Mouse (Mus musculus): ENCODE data around the gene Shc4.

Gene Shc4

DNA sequence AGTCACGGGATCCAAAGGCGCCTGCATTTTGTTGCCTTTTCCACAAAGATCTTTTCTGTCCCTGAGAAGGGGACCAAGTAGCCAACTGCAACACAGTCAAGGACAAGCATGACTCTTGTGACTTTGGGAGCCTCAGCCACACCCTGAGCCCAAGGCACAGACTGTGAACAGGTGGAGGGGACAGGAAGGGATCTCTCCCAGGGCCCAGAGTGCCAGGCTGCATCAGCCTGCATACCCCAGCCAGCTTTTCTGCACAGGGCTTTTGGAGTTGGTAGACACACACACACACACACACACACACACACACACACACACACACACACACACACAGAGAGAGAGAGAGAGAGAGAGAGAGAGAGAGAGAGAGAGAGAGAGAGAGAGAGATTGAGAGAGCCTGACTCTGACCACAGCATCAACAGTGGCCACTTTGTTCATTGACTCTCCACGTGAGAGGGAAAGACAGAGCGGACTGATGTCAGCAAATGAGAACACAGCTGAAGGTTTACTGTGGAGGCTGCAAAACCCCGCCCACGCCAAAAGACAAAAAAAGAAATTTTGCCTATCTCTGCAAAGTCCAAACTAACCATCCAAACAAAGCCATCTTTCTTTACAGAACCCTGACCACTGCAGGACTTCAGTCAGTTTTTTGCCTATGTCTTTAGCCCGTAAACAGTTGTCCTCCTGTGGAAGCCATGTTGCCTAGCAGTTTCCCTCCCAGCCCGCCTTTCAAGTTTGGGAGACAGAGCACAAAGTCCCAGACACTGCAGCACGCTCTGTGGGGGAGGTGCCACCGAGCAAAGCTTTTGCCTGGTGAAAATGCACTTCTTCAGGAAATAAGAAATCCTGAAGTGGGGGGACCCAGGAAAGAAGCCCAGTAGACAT, 39.1 kb downstream of the Shc4 start:
- no peak for DNase-seq (ENCODE audit: low spot score in 2 of 2)

DNA sequence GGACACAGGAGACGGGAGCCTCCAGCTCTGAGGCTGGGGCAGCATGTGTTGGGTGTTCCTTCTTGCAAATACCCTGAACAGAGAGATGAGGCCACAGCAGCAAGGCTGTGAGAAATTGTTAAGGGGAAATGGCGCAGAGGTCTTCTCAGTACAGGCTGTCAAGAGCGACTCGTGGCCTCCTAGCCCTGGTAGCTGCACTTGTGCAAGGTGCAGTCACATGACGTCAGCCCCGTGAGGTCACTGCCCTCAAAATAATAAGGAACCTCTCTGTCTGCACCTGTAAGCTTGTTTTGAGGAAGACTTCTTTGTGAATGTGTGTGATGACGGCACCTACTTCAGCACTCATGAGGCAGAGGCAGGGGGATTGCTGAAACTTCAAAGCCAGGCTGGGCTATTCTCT, 40.1 kb downstream of the Shc4 start:
- DNase-seq (ENCODE audit: low spot score in 2 of 2) = no peak

DNA sequence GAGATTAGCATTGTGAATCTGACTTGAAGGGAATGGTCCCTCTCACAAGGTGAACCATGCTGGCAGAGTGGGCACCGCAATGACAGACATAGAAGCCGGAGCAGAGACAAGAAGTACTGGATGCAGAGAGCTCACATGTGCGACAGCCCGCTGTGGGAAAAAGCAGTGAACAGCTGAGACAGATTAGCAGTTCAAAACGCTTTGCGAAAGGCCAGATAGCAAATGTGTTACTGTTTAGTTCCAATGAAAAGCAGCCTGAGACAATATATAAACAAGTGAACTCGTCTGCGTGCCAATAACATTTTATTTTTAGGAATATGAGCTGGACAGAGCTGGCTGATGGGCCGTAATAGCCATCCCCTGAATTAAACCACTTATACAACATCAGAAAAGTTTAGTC, 42.1 kb downstream of the Shc4 start:
- no peak for DNase-seq (ENCODE audit: low spot score in 2 of 2)

DNA sequence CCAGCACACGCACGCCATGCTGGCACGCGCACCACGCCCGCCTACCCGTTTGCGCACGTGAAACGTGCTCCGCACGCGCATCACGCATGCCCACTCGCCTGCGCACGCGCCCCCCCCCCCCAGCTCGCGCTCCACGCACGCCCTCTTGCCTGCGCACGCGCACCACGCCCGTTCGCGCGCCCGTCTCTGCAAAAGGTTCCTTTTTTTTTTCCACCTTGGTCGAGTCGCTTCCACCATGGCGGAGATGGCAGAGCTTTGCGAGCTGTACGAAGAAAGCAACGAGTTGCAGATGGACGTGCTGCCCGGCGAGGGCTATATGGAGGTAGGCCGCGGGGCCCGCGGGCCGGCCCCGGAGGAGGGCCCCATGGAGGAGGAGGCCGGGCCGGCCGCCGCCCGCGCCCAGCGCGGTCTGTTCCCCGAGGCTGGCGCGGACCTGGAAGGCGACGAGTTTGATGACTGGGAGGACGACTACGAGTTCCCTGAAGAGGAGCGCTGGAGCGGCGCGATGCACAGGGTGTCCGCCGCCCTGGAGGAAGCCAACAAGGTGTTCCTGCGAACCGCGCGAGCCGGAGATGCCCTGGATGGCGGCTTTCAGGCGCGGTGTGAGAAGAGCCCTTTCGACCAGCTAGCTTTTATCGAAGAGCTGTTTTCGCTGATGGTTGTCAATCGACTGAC, 50.9 kb downstream of the Shc4 start, which contains the start of gene Eid1:
Gene Eid1, plus strand, starts transcription at position 139 of the 675 bp plus-strand sequence.
- DNase-seq (ENCODE audit: low spot score in 2 of 2) = peak; percentile 49 to 70

DNA sequence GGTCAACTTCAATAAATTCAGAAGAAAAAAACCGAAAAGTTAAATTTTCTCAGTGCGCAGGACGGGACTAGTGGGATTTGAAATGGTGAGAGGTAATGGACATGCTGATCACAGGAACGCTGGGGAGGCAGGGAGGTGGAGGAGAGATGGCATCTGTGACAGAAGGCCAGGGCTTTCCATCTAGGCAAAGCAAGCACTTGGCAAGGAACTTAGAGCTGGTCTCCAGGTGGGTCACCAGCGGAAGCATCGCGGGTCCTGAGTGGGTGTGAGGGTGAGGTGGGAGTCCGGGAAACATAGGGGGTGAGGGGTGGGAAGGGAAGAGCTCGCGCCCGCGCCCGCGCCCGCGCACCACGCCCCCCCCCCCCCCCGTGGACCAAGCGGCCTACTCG, 51.4 kb downstream of the Shc4 start:
- DNase-seq (ENCODE audit: low spot score in 2 of 2) = peak; percentile 17 to 21

DNA sequence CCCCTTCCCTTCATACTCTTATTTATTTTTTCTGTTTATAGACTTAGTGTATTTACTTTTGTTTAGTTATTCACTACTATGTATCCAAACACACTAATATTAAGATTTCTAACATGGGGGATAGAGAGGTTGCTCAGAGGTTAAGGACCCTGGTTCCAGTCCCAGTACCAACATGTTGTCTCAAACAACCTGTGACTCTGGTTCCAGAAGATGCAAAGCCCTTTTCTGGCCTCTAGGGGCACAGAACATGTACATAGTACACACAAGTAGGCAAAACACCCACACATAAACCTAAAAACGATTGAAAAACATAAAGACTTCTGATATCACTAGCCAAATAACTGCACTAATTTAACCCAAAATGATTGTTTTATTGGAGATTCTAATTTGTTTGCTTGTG, 53.1 kb downstream of the Shc4 start:
- no peak for DNase-seq (ENCODE audit: low spot score in 2 of 2)

DNA sequence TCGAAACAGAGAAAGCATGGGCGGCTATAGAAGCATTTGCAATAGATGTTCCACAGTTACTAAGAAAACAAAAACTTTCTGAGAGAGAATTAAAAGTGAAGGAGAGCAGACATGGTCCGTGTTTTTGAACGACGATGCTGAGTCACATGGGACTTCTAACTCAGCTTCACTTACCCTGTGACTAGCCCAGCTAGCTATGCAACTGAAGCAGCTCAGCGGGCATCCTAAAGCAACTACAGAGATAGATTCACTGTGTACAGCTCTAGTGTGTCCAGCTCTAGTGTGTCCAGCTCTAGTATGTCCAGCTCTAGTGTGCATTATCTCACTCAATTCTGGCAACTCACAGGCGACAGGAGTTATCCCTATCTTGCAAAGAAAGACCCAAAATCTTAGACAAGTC, 56.2 kb downstream of the Shc4 start:
- no peak for DNase-seq (ENCODE audit: low spot score in 2 of 2)

DNA sequence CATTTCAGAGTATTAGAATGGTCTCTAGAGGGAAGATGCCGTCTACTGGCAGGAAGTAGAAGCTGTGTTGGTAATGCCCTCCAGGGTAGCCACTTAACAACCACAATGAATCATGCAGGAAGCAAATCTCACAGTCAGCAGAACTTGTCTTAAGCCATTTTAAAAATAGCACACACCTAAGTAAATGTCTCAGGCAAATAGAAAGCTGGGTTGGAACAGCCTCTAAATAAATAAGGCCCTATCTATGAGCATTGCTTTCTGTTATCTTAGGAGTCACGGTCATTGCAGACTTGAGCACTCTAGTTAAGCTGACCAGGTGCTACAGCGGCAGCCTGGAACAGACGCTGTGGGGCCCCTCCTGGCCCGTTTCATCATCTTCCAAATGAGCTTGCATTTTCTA, 56.8 kb downstream of the Shc4 start:
- no peak for DNase-seq (ENCODE audit: low spot score in 2 of 2)

DNA sequence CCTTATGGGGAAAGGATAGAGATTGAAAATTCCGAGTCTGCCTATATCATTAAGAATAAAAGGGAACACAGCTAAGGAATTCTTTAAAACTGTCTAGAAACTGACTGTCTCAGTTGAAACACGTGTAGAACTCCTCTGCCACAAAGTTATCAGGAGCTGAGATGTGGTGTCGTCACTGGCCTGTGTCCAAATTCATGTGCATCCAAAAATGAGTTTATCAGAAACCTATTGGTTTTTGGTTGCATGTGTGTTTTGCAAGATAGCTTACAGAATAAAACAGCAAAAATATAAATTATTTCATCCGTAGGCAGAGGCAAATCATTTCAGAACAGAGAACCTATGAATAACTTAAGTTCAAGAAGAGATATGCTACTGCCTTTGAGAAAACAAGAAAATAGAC, 57.3 kb downstream of the Shc4 start:
- no peak for DNase-seq (ENCODE audit: low spot score in 2 of 2)

DNA sequence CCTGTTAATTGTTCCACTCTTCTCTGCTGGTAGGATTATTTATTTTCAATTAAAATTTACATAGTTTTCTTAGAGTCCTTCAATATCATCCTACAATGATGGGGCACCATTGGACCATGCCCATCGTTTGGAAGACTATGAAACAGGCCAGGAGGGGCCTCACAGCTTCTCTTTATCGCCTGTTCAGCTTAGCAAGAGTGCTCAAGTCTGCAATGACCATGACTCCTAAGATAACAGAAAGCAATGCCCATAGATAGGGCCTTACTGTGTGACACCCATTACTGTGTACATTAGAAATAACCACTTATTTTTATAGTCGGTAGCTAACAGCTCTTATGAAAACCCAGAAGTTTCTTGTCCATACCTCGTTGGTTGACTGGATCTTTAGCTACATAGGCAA, 58.0 kb downstream of the Shc4 start:
- no peak for DNase-seq (ENCODE audit: low spot score in 2 of 2)

DNA sequence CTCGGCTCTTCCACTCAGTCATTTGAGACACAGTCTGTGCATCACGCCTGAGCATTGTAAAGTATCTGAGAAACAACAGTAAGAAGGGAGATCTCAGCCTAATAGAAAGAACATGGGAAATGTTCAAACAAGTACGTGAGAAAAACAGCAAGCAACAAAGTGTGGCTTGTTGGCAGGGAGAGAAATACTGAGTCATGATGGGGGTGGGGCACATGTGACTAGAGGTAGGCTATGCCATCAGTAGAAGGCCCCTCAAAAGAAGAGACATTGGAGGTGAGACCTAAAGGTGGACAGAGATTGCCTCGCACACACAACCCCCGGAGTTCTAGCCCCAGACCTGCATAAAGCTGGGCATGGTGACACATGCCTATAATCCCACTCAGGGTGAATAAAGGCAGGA, 58.7 kb downstream of the Shc4 start:
- no peak for DNase-seq (ENCODE audit: low spot score in 2 of 2)

DNA sequence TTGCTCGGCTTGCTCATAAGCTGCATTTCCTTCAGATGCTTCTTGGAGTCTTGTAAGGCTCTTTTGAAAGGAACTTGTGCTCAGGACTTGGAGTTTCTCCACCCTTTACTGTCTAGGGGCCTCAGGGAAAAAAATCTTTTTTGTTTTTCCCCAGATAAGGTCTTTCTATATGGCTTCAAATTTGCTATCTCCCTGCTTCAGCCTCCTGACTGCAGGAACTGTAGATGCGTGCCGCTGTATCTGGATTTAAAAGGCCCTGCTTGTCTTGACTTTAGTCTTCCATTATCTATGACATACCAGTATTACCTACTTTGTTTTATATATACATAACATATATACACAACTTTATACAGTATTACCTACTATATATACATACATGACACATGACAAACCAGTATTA, 61.4 kb downstream of the Shc4 start:
- DNase-seq (ENCODE audit: low spot score in 2 of 2) = no peak

DNA sequence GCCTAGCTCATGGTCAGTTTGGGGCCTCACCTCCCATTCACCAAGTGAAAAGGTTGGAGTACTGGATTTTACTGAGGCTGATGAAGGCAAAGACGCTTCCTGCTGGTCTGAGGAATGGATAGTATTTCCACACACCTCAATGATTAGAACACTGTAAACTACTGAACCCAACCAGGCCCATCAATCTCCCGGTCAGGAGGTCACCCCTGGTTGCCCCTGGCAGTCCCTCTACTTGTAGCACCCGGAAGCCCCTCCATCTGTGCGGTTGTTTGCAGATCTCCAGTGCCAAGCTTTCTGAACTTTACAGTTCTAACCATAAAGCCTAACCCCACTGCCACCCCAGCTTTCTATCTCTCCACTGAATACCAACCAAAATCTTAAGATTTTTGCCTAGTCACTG, 62.8 kb downstream of the Shc4 start:
- no peak for DNase-seq (ENCODE audit: low spot score in 2 of 2)

DNA sequence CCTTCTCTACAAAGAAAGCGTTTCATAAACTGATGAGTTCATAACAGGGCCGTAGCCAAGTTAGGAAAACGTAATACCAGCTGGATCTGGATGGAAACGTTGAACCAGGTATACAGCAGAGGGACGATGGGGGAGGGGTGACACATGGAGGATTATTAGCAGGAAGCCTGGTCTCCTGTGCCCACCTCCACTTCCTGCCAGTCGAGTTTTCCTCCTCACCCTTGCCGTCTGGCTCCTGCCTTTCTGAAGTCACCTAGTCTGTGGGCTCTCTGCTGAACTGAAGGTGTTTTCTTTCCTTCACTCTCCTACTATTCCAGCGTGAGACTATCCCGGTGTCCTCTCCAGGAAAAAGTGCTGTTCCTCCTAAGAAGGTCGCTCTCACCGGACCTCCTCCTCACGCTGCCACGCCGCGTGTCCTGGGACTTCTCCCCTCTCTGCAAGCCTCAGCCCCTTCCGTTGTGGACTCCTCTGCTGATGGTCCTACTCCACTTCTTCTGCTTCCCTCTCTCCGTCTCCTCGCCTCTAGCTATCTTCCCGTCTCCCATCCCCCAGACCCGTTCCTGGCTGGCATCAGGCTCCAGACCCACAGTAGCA, 63.3 kb downstream of the Shc4 start:
- no peak for DNase-seq (ENCODE audit: low spot score in 2 of 2)

DNA sequence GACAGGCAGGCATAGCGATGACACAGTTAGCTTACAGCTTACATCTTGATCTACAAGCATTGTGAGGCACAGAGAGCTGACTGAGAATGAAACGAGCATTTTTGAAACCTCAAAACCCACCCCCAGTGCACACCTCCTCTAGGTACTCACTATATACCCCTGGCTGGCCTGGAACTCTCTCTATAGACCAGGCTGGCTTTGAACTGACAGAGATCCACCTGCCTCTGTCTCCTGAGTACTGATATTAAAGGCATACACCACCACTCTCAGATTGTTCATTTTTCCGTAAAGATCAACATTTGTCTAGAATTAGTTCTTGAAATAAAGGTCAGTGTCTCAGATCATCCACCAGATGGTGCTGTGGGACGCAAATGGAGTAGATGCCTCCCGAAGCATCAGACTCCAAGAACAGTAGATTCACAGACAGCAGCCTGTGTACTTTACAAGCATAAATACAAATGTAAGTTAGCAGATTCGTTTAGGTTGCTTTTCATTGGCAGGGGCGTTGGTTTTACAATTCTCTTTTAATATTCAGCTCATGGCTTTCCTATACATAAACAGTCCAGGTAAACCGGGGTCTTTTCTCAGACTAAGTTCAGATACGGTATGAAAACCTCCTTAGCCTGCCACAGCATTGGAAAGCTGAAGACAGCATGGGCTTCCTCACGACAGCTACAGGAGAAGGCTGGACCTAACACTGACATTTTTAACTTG, 64.0 kb downstream of the Shc4 start:
- peak in 1 of 2 experiments; percentile 57 for DNase-seq (ENCODE audit: low spot score in 2 of 2)

DNA sequence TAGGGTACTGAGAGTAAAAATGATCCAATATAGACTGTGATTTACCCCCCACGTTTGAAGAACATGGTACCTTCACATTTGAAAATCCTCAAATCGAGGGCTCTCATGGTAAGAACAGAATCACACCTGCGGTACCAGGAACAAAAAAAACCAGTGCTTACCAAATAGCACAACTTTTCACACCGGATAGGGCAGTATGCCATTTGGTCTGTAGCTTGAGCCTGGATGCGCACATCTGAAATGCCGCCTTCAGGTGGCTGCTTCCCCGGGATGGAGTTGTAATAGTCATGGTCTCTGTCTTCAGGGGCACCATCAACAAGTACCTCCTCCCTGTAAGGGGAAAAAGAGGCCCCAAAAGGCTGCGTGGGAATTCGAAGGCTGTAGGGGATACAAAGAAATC, 68.6 kb downstream of the Shc4 start:
- DNase-seq (ENCODE audit: low spot score in 2 of 2) = no peak

DNA sequence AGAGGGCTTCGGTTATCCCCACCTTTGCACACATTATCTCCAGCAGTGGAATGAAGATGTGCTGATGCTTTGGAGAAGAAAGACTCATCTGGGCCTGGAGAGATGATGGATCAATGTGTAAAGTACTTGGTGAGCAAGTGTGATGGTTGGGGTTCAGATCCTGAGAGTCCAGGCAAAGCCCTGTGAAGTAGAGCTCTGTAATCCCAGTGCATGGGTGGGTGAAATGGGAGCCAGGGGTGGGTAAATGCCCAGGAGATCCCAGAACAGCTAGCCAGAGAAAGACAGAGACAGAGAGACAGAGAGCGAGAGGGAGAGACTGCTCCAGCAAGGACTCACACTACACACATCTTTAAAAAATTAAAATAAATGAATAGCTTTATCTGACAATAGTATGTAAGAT, 70.7 kb downstream of the Shc4 start:
- DNase-seq (ENCODE audit: low spot score in 2 of 2) = no peak

DNA sequence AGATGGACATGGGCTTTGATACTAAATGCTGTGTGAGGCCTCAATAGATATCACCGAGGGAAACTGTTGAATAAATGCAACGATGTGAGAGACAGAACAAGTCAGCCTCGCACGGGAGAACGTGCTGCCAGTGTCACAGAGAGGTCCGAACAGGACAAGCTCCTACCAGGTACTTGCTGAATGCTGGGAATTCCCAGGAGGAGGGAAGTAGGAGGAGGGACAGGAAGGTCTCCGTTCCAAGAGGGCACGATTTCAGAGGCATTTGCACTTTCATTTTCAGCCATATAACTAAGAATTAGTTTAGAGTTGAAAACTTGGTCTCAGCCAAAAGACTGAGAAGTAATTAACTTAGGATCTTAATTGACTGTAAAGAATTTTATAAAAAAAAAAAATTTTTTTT, 72.4 kb downstream of the Shc4 start:
- DNase-seq (ENCODE audit: low spot score in 2 of 2) = no peak

DNA sequence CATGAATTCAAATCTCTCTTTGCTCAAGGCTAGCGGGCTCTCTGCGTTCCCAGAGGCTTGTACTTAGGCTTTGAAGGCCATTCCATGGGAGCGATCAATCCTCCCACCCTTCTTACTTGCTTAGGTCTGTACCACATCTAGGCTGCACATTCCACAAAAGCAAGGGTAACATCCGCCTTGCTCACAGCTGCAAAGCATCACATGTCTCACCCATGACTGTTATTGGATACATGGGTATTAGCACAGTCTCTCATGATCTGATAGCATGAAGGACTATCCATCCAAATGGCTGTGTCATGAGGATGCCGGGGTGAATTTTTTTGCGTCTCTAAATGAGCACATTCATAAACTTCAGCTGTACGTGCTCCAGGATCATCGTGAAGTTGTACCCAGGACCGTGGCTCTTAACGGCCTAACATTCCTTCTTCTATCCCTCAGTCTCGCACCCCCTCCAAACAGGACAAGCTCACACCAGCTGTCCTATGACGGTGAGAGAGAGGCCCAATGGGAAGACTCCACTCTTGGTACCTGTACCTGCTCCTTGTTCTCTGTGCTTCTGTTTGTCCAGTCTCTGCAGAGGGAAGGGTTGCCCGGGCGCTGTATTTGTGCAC, 73.1 kb downstream of the Shc4 start:
- DNase-seq (ENCODE audit: low spot score in 2 of 2) = no peak

DNA sequence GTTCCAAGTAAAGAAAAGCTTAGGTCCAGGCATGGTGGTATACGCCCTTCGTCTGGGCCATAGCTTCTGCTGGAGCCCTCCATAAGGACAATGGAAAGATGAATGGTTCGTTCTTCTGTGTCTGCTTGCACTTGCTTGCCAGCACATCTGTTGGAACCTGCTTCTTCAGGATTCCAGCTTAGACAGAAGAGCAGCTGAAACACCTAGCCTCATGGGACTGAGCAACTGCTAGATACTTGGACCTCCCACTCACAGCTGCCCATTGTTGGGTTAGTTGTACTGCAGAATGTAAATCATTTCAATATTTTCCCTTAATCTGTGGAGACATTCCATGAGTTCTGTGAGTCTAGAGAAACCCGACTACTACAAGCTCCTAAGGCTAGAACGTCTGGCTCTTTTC, 73.9 kb downstream of the Shc4 start:
- no peak for DNase-seq (ENCODE audit: low spot score in 2 of 2)

DNA sequence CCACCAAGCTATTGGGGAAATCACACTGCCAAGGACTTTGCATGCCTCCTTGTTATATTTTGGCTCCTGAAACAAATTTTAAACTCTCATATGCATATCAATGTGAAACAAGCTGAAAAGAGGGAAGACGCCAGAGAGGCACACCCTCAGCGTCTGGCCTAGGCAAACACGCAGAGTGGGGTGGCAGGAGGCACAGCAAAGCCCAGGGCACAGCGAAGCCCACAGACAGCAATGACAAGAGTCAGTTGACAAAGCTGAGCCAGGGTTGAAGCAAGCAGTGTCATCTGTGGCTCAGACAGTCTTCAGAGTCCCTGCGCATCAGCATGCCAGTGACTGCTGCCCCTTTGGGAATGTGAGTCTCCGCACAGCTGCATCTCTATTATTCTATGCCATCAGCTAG, 79.0 kb downstream of the Shc4 start:
- DNase-seq (ENCODE audit: low spot score in 2 of 2) = no peak

DNA sequence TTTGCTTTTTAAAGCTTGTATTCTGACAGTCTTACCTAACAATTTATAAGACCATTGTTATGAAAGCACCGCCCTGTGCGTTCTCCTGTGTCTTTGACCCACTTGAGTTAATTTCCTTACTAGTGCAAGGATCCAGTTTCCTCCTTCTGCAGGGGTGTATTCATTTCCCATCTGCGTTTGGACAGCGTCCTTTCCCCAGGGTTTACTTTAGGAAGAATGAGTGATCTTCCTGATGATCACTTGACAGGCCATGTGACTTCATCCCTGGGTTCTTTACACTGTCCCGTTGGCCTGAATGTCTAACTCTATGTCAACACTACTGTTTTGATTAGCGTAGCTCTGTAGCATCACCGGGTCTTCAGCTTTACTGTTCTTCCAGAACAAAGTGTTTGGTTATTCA, 86.6 kb downstream of the Shc4 start:
- no peak for DNase-seq (ENCODE audit: low spot score in 2 of 2)

Data from frontal cortex, postnatal 25 days (tissue).